Mouse (Mus musculus) heart, adult 2 months (tissue): ENCODE results near the gene Ang.

ENCODE experiments used
- CTCF ChIP-seq: fragments of 200-600 bp; IDR thresholded peaks from 2 replicates; pipeline ENCODE4 v1.8.1; 2022; ENCODE audit warnings: antibody characterized with exemption, mild to moderate bottlenecking, moderate library complexity
- EP300 ChIP-seq: fragments of 200-500 bp; IDR thresholded peaks from 2 replicates; pipeline ENCODE4 v1.6.1; 2011; ENCODE audit warnings: low read depth, low read length, control low read depth; ENCODE audit not compliant: insufficient read depth
- POLR2A ChIP-seq: fragments of 200-500 bp; IDR thresholded peaks from 2 replicates; pipeline ENCODE4 v1.6.1; 2011; ENCODE audit warnings: mild to moderate bottlenecking, low read depth, low read length, control low read depth; ENCODE audit not compliant: insufficient read depth

GRCm38 (mm10) chr14:51088166-51088969 lies 2.6 kb upstream of the Ang start:
- TF ChIP-seq EP300 (no peak), POLR2A (no peak), CTCF (no peak)
